Mouse (Mus musculus): ENCODE data around the gene Acot5. TPM values are rescaled to one million over a fixed set of nuclear protein-coding genes. Genes with fewer than 3 reads are reported as not detected.
"Not testable (repeated sequence)": the region's sequence is repeated elsewhere in the genome, so short reads cannot be mapped to it uniquely, and the experiment has no call there.

The Acot5 gene
- polyA plus RNA-seq, 1 experiment from 2014 or later: 0.48 TPM

DNA sequence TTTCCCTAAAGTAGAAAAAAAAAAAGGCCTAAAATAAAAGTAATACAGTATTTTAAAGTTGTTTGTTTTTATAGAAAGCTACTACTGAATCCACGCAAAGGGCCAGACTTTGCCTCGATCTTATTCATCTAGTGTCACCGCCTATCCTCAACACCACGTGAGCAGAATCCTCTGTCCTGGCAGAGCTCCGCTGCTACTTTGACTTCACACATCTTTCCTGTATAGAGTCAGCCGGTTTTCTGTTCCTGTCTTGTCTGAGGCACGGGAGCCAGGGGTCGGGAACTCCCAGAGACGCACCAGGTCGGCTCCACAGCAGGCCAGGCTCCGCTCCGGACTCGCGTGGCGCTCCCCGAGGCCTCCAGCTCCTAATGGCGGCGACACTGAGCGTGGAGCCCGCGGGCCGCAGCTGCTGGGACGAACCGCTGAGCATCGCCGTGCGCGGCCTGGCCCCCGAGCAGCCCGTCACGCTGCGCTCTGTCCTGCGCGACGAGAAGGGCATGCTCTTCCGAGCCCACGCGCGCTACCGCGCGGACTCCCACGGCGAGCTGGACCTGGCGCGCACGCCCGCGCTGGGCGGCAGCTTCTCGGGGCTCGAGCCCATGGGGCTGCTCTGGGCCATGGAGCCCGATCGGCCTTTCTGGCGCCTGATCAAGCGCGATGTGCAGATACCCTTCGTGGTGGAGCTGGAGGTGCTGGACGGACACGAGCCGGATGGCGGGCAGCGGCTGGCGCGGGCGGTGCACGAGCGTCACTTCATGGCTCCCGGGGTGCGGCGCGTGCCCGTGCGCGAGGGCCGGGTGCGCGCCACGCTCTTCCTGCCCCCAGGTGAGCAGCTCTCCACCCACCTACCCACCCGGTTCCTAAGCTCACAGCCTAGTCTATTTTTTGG, 31.7 kb downstream of the Acot5 start, which contains the start of gene Acot6:
Gene Acot6, plus strand, starts transcription at position 51 of the 889 bp plus-strand sequence.
- Histone ChIP-seq H3K4me3 (replicated peaks; ENCODE audit: low read length) (peak within 1 kb of the TSS; percentile 47), H3K4me2 (replicated peaks) (peak within 1 kb of the TSS; percentile 83), H3K27ac (peak within 1 kb of the TSS; percentile 59; the same call in 1 of the 2 replicates), H3K9ac (peak within 1 kb of the TSS; percentile 65)
- DNase-seq (ENCODE audit: low spot score): peak; percentile 67
- H3K4me1 ChIP-seq (replicated peaks; ENCODE audit: control insufficient read depth, insufficient read depth, low read length); H3K9me3 ChIP-seq (ENCODE audit: control insufficient read depth, low read length); H3K36me3 ChIP-seq (replicated peaks; ENCODE audit: control insufficient read depth, insufficient read depth); H3K27me3 ChIP-seq (ENCODE audit: control insufficient read depth, insufficient read depth, low read length): not testable (repeated sequence)
- ATAC-seq (ENCODE audit: low FRiP score): peak; percentile 82
- WGBS: under 1% methylated on average over 72 of the region's 80 CpGs

DNA sequence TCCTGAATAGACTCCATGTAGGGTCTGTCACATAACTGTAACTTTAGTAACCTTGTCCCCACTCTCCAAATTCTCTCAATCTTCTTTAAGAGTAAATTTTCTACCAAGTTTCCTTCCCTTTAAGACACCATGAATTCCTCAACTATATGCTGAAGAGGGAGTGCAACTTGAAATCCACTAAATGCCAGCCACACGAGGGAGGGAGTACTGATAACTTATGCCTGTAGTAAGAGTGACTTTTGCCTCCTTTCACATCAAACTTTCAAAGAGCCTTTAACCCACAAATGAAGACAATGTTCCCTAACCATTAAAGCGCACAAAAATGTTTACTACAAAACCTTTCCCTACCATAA, 32.3 kb downstream of the Acot5 start:
- Histone ChIP-seq H3K4me3 (replicated peaks; ENCODE audit: low read length) (peak overlapping the region; percentile 47), H3K9me3 (ENCODE audit: control insufficient read depth, low read length) (no peaks in the 10 kb centered on the region), H3K36me3 (replicated peaks; ENCODE audit: control insufficient read depth, insufficient read depth) (no peaks in the 10 kb centered on the region), H3K4me1 (replicated peaks; ENCODE audit: control insufficient read depth, insufficient read depth, low read length) (peaks cover 5% of the 10 kb centered on the region; the same call in 1 of the 2 replicates), H3K27ac (no peak overlapping the region), H3K27me3 (ENCODE audit: control insufficient read depth, insufficient read depth, low read length) (no peaks in the 10 kb centered on the region), H3K4me2 (replicated peaks) (peak overlapping the region; percentile 83), H3K9ac (peak overlapping the region; percentile 65)
- DNase-seq (ENCODE audit: low spot score) (no peak), ATAC-seq (ENCODE audit: low FRiP score) (no peak)
- WGBS: 50% methylated on average over 2 of the region's 2 CpGs

DNA sequence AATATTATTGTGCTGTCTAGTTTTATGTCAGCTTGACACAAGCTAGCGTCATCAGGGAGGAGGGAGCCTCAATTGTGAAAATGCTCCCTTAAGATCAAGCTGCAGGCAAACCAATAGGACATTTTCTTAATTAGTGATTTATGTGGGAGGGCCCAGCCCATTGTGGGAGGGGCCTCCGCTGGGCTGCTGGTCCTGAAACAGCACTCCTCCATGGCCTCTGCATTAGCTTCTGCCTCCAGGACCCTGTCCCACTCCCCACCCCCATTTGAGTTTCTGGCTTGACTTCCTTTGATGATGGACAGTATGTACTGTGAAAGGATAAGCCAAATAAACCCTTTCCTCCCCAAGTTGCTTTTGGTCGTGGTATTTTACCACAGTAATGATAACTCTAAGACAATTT, 37.9 kb downstream of the Acot5 start:
- Histone ChIP-seq H3K4me1 (replicated peaks; ENCODE audit: control insufficient read depth, insufficient read depth, low read length) (no peaks in the 10 kb centered on the region), H3K9ac (no peak overlapping the region), H3K36me3 (replicated peaks; ENCODE audit: control insufficient read depth, insufficient read depth) (no peaks in the 10 kb centered on the region), H3K27me3 (ENCODE audit: control insufficient read depth, insufficient read depth, low read length) (no peaks in the 10 kb centered on the region), H3K9me3 (ENCODE audit: control insufficient read depth, low read length) (no peaks in the 10 kb centered on the region), H3K4me3 (replicated peaks; ENCODE audit: low read length) (no peak overlapping the region), H3K27ac (no peak overlapping the region), H3K4me2 (replicated peaks) (no peak overlapping the region)
- 89% methylated on average over 3 of the region's 3 CpGs for WGBS
- DNase-seq (ENCODE audit: low spot score): no peak
- no peak for ATAC-seq (ENCODE audit: low FRiP score)

DNA sequence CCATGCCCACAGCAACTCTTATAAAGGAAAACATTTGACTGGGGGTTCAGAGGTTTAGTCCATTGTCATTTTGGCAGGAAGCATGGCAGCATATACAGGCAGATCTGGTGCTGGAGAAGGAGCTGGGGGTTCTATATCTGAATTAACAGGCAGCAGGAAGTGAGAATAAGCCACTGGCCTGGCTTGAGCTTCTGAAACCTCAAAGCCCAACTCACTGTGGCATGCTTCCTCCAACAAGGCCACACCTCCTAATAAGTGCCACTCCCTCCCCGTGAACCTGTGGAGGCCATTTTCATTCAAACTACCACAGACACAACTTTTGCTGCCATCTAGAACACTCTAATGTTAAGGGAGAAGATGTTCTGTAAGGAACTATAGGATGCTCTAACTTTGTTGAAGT, 38.6 kb downstream of the Acot5 start:
- no peaks in the 10 kb centered on the region for H3K4me1 ChIP-seq (replicated peaks; ENCODE audit: control insufficient read depth, insufficient read depth, low read length)
- ATAC-seq (ENCODE audit: low FRiP score) (no peak), DNase-seq (ENCODE audit: low spot score) (no peak)
- WGBS: 65% methylated on average over 1 of the region's 1 CpGs
- H3K4me2 ChIP-seq (replicated peaks): no peak overlapping the region
- H3K27ac ChIP-seq: no peak overlapping the region
- H3K36me3 ChIP-seq (replicated peaks; ENCODE audit: control insufficient read depth, insufficient read depth): no peaks in the 10 kb centered on the region
- no peaks in the 10 kb centered on the region for H3K27me3 ChIP-seq (ENCODE audit: control insufficient read depth, insufficient read depth, low read length)
- no peak overlapping the region for H3K9ac ChIP-seq
- no peaks in the 10 kb centered on the region for H3K9me3 ChIP-seq (ENCODE audit: control insufficient read depth, low read length)
- H3K4me3 ChIP-seq (replicated peaks; ENCODE audit: low read length): no peak overlapping the region

DNA sequence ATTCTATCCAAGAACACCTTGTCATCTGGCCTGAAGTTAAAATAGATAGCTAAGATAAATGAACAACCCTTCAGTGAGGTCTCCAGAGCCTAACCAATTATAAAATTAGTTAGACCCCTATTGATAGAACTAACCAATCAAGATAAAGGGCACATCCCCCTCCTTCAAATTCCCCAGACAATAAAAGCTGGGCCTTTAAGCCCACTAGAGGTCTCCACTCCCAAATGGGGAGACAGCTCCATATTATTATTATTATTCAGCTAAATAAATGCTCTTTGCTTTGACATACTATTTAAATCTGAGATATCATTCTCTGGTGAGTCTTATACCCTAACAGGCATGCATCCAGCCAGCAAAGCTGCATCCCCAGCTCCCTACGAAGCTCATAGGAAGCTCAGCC, 40.8 kb downstream of the Acot5 start:
- Histone ChIP-seq H3K4me2 (replicated peaks) (no peak overlapping the region), H3K4me3 (replicated peaks; ENCODE audit: low read length) (no peak overlapping the region), H3K36me3 (replicated peaks; ENCODE audit: control insufficient read depth, insufficient read depth) (no peaks in the 10 kb centered on the region), H3K9me3 (ENCODE audit: control insufficient read depth, low read length) (no peaks in the 10 kb centered on the region), H3K4me1 (replicated peaks; ENCODE audit: control insufficient read depth, insufficient read depth, low read length) (peaks cover 2% of the 10 kb centered on the region), H3K27ac (no peak overlapping the region), H3K9ac (no peak overlapping the region), H3K27me3 (ENCODE audit: control insufficient read depth, insufficient read depth, low read length) (no peaks in the 10 kb centered on the region)
- DNase-seq (ENCODE audit: low spot score) (no peak), ATAC-seq (ENCODE audit: low FRiP score) (no peak)
- 79% methylated on average over 1 of the region's 1 CpGs for WGBS

DNA sequence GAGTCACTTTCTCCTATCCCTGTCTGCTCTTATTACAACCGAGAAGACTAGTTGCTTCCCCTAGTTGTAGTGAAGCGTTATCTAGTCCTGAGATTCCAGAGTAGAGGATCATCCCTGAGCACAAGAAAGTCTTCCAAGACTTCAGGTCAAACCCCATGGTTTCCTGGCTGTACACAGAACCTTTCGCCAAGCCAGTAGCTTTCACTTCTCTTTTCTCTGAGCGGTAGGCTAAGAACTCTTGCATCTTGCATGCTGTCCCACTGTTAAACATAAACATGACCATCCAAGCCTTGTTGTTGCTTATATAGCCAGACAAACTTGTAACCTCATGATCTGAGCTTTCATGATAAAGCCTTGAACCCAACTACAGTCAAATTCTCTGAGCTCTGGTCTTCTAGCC, 41.7 kb downstream of the Acot5 start:
- DNase-seq (ENCODE audit: low spot score): no peak
- no peak for ATAC-seq (ENCODE audit: low FRiP score)
- Histone ChIP-seq H3K9ac (no peak overlapping the region), H3K27ac (no peak overlapping the region), H3K36me3 (replicated peaks; ENCODE audit: control insufficient read depth, insufficient read depth) (no peaks in the 10 kb centered on the region), H3K27me3 (ENCODE audit: control insufficient read depth, insufficient read depth, low read length) (no peaks in the 10 kb centered on the region), H3K4me1 (replicated peaks; ENCODE audit: control insufficient read depth, insufficient read depth, low read length) (peaks cover 7% of the 10 kb centered on the region), H3K9me3 (ENCODE audit: control insufficient read depth, low read length) (no peaks in the 10 kb centered on the region), H3K4me2 (replicated peaks) (no peak overlapping the region), H3K4me3 (replicated peaks; ENCODE audit: low read length) (no peak overlapping the region)
- 93% methylated on average over 4 of the region's 4 CpGs for WGBS

DNA sequence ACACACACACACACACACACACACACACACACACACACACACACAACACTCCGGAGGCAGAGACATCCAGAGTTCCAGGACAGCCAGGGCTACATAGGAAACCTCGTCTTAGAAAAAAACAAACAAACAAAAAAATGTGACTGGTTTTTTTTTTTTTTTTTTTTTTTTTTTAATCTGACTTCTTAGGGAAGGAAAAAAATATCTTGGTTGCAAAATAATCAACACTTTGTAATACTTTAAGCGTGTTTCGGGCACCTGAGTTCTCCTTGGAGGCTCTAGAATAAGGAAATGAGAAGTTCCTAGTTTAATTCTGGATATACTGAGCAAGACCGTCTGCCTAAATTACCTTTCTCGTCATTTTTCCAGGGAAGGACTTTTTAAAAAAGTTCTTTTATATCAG, 44.6 kb downstream of the Acot5 start:
- H3K9ac ChIP-seq: no peak overlapping the region
- H3K4me1 ChIP-seq (replicated peaks; ENCODE audit: control insufficient read depth, insufficient read depth, low read length): peaks cover 7% of the 10 kb centered on the region
- no peaks in the 10 kb centered on the region for H3K36me3 ChIP-seq (replicated peaks; ENCODE audit: control insufficient read depth, insufficient read depth)
- no peak overlapping the region for H3K27ac ChIP-seq
- H3K4me2 ChIP-seq (replicated peaks): peak overlapping the region; percentile 53
- DNase-seq (ENCODE audit: low spot score): no peak
- peak overlapping the region; percentile 76; the same call in 1 of the 2 replicates for H3K4me3 ChIP-seq (replicated peaks; ENCODE audit: low read length)
- no peaks in the 10 kb centered on the region for H3K27me3 ChIP-seq (ENCODE audit: control insufficient read depth, insufficient read depth, low read length)
- H3K9me3 ChIP-seq (ENCODE audit: control insufficient read depth, low read length): no peaks in the 10 kb centered on the region
- WGBS: 53% methylated on average over 6 of the region's 6 CpGs
- ATAC-seq (ENCODE audit: low FRiP score): no peak

DNA sequence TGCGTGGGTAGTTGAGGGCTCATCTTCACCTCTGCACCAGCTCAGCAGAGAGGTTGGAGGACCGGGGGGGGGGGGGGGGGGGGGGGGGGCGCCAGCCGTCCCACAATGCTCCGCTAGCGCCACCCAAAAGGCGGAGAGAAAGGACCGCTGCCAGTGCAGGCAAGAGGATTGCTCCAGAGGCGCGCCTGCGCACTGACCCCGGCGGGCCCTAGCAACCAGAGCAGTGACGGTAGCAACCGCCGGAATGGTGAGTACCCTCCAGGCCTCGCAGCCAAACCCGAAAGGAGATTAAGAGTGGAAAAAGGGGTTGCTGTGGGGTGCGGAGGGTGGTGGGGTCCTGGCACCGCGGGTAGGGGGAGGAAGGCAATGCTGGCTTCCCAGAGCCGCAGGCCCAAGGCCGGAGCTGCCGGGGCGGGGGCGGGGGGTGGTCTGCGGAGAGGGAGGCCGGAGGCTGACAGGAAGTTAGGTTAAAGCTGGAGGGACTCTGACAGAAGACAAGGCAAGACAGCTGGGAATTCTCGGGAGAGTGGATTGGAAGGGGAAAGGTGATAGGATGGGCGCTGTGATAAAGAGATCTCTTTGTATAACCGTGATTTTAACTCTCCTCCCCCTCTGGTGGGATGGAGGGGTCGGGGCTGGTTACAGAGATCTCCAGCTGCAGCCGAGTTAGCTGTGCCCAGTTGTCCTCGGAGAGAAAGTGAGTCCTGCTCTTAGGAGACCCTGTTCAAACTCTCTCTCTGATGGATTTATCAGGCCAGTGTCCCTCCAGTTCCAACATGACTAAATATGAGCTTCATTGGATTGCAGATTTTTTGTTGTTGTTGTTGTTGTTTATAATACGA, 45.2 kb downstream of the Acot5 start, which contains the start of gene Dnal1:
Gene Dnal1, plus strand, starts transcription at position 214 of the 842 bp plus-strand sequence.
- peak within 1 kb of the TSS; percentile 66 for H3K27ac ChIP-seq
- H3K4me3 ChIP-seq (replicated peaks; ENCODE audit: low read length): peak within 1 kb of the TSS; percentile 76
- peak within 1 kb of the TSS; percentile 53 for H3K4me2 ChIP-seq (replicated peaks)
- H3K9ac ChIP-seq: peak within 1 kb of the TSS; percentile 77
- 2% methylated on average over 30 of the region's 35 CpGs for WGBS
- no peaks in the 10 kb centered on the region for H3K36me3 ChIP-seq (replicated peaks; ENCODE audit: control insufficient read depth, insufficient read depth)
- H3K27me3 ChIP-seq (ENCODE audit: control insufficient read depth, insufficient read depth, low read length): no peaks in the 10 kb centered on the region
- peak; percentile 96 for ATAC-seq (ENCODE audit: low FRiP score)
- DNase-seq (ENCODE audit: low spot score): peak; percentile 91
- no peaks in the 10 kb centered on the region for H3K9me3 ChIP-seq (ENCODE audit: control insufficient read depth, low read length)
- H3K4me1 ChIP-seq (replicated peaks; ENCODE audit: control insufficient read depth, insufficient read depth, low read length): peaks cover 7% of the 10 kb centered on the region

DNA sequence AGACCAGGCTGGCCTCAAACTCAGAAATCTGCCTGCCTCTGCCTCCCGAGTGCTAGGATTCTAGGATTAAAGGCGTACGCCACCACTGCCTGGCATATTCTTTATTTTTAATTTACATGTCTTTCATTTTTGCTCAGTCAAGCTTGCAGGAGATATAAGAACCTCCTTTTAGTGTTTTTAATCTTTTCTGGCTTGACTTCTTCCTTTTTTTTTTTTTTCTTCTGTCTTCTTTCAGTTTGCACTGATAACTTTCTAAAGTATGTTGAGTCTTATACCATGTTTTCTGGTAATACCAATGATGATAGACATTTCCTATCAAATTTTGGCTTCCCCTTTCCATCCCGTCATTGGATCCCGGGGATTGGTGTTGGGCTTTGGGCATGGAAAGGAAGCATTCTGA, 50.5 kb downstream of the Acot5 start:
- Histone ChIP-seq H3K9me3 (ENCODE audit: control insufficient read depth, low read length) (no peaks in the 10 kb centered on the region), H3K4me3 (replicated peaks; ENCODE audit: low read length) (no peak overlapping the region), H3K9ac (no peak overlapping the region), H3K27ac (no peak overlapping the region), H3K4me2 (replicated peaks) (no peak overlapping the region), H3K36me3 (replicated peaks; ENCODE audit: control insufficient read depth, insufficient read depth) (no peaks in the 10 kb centered on the region), H3K4me1 (replicated peaks; ENCODE audit: control insufficient read depth, insufficient read depth, low read length) (peaks cover 7% of the 10 kb centered on the region), H3K27me3 (ENCODE audit: control insufficient read depth, insufficient read depth, low read length) (no peaks in the 10 kb centered on the region)
- no peak for DNase-seq (ENCODE audit: low spot score)
- 98% methylated on average over 5 of the region's 5 CpGs for whole genome bisulfite sequencing
- no peak for ATAC-seq (ENCODE audit: low FRiP score)

All from hindbrain, embryonic 14.5 days (tissue).